9 mouse cellular contexts compared by ENCODE assay signal in genomic region chr10:122038554-122038953, GRCm38 (mm10). TPM values are rescaled to one million over a fixed set of nuclear protein-coding genes. Genes with fewer than 3 reads are reported as not detected.
DNase-seq lines count a peak whose midpoint lies in the region; ATAC-seq and TF ChIP-seq lines count a peak whose summit lies in the region.
"Had no signal": no experiment of that assay in that cellular context is flagged by ENCODE, and none has a peak within 500 bp of the region (broad histone marks: within the 10 kb centered on the region; RNA-seq: fewer than 3 reads in every experiment).

No protein-coding gene starts in this region.

- H3K9me3 ChIP-seq in forebrain, embryonic 13.5 days (replicated peaks) = peaks cover 4% of the 10 kb centered on the region; the same call in 1 of the 2 replicates
- no peaks in the 10 kb centered on the region for H3K9me3 ChIP-seq in liver, embryonic 15.5 days (replicated peaks)

- no peak for TF ChIP-seq POLR2A in cerebellum, adult 2 months (IDR thresholded peaks at IDR 0.05; ENCODE audit: borderline replicate concordance, insufficient read depth, low read length)

- no peak overlapping the region for H3K4me2 ChIP-seq in forebrain, embryonic 13.5 days
- peak overlapping the region; percentile 32; the same call in 1 of the 2 replicates for H3K4me2 ChIP-seq in liver, embryonic 15.5 days

- peak; percentile 22 for DNase-seq in embryo, embryonic 10.5 days (ENCODE audit: low spot score)
- DNase-seq in embryo, embryonic 11 days = no peak
- peak; percentile 11 for DNase-seq in 416B (ENCODE audit: low read depth)
- no peak for DNase-seq in ovary, postnatal 10 days (ENCODE audit: low spot score)
- DNase-seq in cerebellum, adult 2 months = no peak

- peaks cover 8% of the 10 kb centered on the region; the same call in 1 of the 2 replicates for H3K36me3 ChIP-seq in forebrain, embryonic 13.5 days (ENCODE audit: poor library complexity, severe bottlenecking)
- no peaks in the 10 kb centered on the region for H3K36me3 ChIP-seq in liver, embryonic 15.5 days (replicated peaks)

- TF ChIP-seq CTCF in cerebellum, adult 2 months (IDR thresholded peaks at IDR 0.05; ENCODE audit: borderline replicate concordance, insufficient read depth, low read depth, low read length) = no peak

- ATAC-seq in forebrain, embryonic 13.5 days = peak; percentile 78; the same call in 1 of the 2 replicates
- ATAC-seq in liver, embryonic 15.5 days (ENCODE audit: insufficient read depth) = peak; percentile 51; the same call in 1 of the 2 replicates
- ATAC-seq in erythroid progenitor cell, adult 5-6 weeks (replicated peaks; ENCODE audit: low FRiP score, poor library complexity, severe bottlenecking) = no peak

- no peak overlapping the region for H3K27ac ChIP-seq in forebrain, embryonic 13.5 days
- H3K27ac ChIP-seq in liver, embryonic 15.5 days (replicated peaks) = no peak overlapping the region
- H3K27ac ChIP-seq in cerebellum, adult 2 months (ENCODE audit: insufficient read depth, low read length) = no peak overlapping the region
- H3K27ac ChIP-seq: layer of hippocampus, adult 2 months had no signal

- WGBS in forebrain, embryonic 13.5 days = 72% methylated on average over 3 of the region's 3 CpGs
- 39% methylated on average over 3 of the region's 3 CpGs for WGBS in liver, embryonic 15.5 days (ENCODE audit: insufficient replicate concordance)
- 62% methylated on average over 3 of the region's 3 CpGs for WGBS in cerebellum, adult 2 months

- H3K4me3 ChIP-seq in forebrain, embryonic 13.5 days = no peak overlapping the region
- no peak overlapping the region for H3K4me3 ChIP-seq in liver, embryonic 15.5 days (replicated peaks)
- H3K4me3 ChIP-seq in cerebellum, adult 2 months (replicated peaks; ENCODE audit: insufficient read depth, low read depth, low read length) = no peak overlapping the region
- H3K4me3 ChIP-seq: layer of hippocampus, adult 2 months had no signal

- no peak overlapping the region for H3K9ac ChIP-seq in forebrain, embryonic 13.5 days
- no peak overlapping the region for H3K9ac ChIP-seq in liver, embryonic 15.5 days

- no peaks in the 10 kb centered on the region for H3K4me1 ChIP-seq in forebrain, embryonic 13.5 days
- H3K4me1 ChIP-seq in liver, embryonic 15.5 days (replicated peaks) = no peaks in the 10 kb centered on the region
- no peaks in the 10 kb centered on the region for H3K4me1 ChIP-seq in cerebellum, adult 2 months (ENCODE audit: control insufficient read depth, insufficient read depth, low read length)

- H3K27me3 ChIP-seq in forebrain, embryonic 13.5 days = no peaks in the 10 kb centered on the region
- H3K27me3 ChIP-seq in liver, embryonic 15.5 days = no peaks in the 10 kb centered on the region
- no peaks in the 10 kb centered on the region for H3K27me3 ChIP-seq in cerebellum, adult 2 months (ENCODE audit: control insufficient read depth, insufficient read depth, low read length)

RNA-seq across cellular contexts. Expression of gene Srgap1, which starts 8.6 kb away (rescaled TPM):
- polyA plus RNA-seq in forebrain, embryonic 13.5 days (2015; fragmentation: Nextera tagmentation; extraction: Ambion mirVana) = 22.2 and 24.6 TPM in 2 replicates
- 0.98 and 1.3 TPM in 2 replicates for polyA plus RNA-seq in liver, embryonic 15.5 days (2015; fragmentation: Nextera tagmentation; extraction: Ambion mirVana)
- total RNA-seq in erythroid progenitor cell, adult 5-6 weeks (2015; ENCODE audit: low replicate concordance) = not detected in 2 replicates
- total RNA-seq in erythroid progenitor cell, adult 5-6 weeks (2017; ENCODE audit: low replicate concordance) = 0.39 TPM in 1 of 2 replicates, not detected in the other
- polyA plus RNA-seq in cerebellum, adult 2 months (2012; rRNA removed) = 18.5 and 18.7 TPM in 2 replicates

RNA-seq across cellular contexts. Expression of gene Rxylt1, which starts 58.6 kb away (rescaled TPM):
- 27.7 and 30.6 TPM in 2 replicates for polyA plus RNA-seq in forebrain, embryonic 13.5 days (2015; fragmentation: Nextera tagmentation; extraction: Ambion mirVana)
- polyA plus RNA-seq in liver, embryonic 15.5 days (2015; fragmentation: Nextera tagmentation; extraction: Ambion mirVana) = 10.2 and 11.0 TPM in 2 replicates
- 3.2 TPM in 1 of 2 replicates, not detected in the other for total RNA-seq in erythroid progenitor cell, adult 5-6 weeks (2015; ENCODE audit: low replicate concordance)
- 3.4 and 4.4 TPM in 2 replicates for total RNA-seq in erythroid progenitor cell, adult 5-6 weeks (2017; ENCODE audit: low replicate concordance)
- 21.6 and 24.7 TPM in 2 replicates for polyA plus RNA-seq in cerebellum, adult 2 months (2012; rRNA removed)

Comparison
In these comparisons a context has a peak if more than half of its experiments do, and no peak if none do; other contexts are left out.
1. DNase-seq: peak in embryo, embryonic 10.5 days (single experiment) and 416B (single experiment); none in embryo, embryonic 11 days (single experiment), ovary, postnatal 10 days (single experiment) and cerebellum, adult 2 months (0 of 2).